Mouse (Mus musculus) skeletal muscle tissue, adult 2 months (tissue): ENCODE measurements at regions not wholly inside any gene's neighbourhood (a gene's known extent, or its start where the extent isn't known, plus 50 kb on each side); places are given as distances from the start of the nearest gene placed in this dataset.

ENCODE experiments used
- DNase-seq: peaks from one replicate; pipeline ENCODE4 v3.0.0-alpha.2; 2012; ENCODE audit warnings: low read depth, low spot score

DNA sequence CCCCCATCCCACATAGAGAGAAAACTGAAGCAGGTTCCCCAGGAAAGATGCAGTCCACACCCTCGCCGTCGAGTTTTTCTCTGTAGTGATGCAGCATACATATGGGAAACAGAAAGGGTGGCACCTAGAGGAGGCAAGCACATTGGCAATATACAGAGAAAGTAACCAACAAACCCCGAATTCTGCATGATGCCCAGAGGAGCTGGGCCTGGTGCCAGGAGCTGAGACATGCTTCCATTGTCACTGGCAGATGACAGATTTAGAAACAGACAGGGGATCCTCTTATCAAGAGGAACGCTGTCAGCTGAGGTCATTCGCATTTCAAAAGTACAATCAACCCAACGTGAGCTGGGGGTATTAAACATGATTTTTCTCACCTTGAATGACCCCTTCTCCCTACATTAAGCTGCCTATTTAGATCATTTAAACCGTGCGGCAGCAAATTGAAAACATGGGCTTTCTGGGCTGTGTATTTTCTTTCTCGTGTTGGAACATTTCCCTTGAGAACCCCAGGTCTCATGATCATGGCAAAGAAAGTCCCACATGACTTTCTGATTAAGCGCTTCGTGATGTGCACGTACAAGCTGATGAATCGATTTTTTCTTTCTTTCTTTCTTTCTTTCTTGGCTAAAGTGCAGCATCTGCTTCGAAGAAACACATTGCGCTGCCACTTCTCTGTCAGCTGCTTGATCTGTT is 118.4 kb upstream of the Rnaseh2b start:
- no peak for DNase-seq

DNA sequence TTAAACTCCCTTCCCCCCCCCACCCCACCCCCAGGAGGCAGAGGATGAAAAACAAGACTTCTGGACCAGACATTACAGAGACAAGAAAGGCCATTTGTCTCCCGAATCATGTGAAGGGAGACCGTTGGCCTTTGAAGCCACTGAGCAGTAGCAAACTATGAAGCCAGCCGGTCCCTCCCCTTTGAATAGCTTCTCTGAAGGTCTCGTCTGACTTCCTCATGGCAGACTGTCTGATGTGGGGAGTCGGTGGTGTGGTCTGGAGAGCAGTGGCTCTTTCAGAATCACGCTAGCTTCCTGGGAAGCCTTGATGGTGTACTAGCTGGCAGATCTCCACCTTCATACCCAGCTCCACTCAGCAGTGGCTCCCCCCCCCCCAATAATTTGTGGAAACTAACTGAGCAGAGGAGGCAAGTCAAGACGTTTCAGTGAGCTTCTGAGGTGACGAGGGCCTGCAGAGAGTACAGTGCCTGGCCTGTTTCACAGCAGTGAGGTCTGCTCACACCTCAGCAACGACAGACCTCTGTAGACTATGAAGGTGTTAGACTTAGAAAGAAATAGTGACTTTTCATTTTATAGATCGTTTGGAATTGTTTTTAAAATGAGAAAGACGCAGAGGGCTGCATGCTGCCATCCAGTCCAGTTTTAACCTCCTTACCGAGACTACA is 116.9 kb upstream of the Rnaseh2b start:
- no peak for DNase-seq

- peak; percentile 85 for DNase-seq
Measured at GRCm38 (mm10) chr14:62177509-62177908, 114.9 kb upstream of the Rnaseh2b start.

GRCm38 (mm10) chr14:62187360-62187759 is 105.0 kb upstream of the Rnaseh2b start:
- peak; percentile 31 for DNase-seq

DNA sequence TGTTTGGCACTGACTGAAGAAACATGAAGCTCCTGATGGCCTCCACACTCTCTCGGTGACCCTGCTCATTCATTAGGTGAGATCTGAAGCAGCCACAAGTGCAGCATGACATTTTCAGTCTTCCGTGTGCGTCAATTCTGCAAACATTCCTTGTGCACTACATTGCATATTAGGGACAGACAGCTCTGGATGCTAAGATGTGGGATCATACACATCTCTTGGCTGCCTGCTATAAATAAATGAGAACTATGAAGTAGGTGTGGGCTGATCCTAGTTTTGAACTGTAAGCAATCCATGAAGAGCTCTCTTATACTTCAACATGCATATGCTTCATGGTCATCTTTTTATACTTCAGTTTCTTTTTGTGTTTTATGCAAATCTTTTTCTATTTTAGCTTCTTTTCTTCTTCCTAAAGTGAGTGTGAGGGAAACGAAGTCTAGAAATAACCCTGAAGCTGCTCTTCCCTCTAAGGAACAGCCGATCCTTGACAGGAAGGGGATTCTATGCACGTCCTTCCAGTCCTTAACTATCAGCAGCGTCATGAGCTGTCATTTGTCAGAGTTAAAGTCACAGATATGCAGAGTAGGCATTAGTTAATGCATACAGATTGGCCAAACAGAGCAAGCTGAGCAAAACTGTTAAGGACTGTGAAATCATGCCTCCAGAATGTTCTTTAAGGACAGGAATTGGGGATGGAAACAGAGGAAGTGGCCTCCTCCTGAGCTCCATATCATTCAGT is 104.1 kb upstream of the Rnaseh2b start:
- DNase-seq, result peak; percentile 40

GRCm38 (mm10) chr14:62191624-62192023 is 100.8 kb upstream of the Rnaseh2b start:
- DNase-seq, result no peak

DNA sequence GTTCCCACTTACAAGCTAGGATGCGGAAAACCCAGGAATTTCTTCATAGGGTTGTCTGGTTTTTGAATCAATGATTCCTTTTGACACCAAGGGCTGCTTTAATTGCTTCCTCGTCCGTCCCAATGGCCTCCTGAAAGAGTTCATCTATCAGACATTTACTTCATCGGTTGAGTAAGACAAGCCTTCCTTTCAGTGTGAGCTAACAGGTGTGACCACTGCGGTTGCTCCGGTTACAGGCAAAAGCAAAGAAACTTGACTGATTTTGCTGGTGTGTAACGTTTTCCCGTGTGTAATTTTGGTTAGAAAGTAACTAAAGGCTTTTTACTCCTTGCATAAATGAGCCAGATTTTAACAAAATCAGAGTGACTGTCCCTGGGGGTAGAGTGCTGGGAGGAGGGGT is 99.6 kb upstream of the Rnaseh2b start:
- no peak for DNase-seq

GRCm38 (mm10) chr14:62193371-62193770 is 99.0 kb upstream of the Rnaseh2b start:
- no peak for DNase-seq

- DNase-seq, result no peak
Measured at GRCm38 (mm10) chr14:62196776-62197175, 95.6 kb upstream of the Rnaseh2b start.

DNA sequence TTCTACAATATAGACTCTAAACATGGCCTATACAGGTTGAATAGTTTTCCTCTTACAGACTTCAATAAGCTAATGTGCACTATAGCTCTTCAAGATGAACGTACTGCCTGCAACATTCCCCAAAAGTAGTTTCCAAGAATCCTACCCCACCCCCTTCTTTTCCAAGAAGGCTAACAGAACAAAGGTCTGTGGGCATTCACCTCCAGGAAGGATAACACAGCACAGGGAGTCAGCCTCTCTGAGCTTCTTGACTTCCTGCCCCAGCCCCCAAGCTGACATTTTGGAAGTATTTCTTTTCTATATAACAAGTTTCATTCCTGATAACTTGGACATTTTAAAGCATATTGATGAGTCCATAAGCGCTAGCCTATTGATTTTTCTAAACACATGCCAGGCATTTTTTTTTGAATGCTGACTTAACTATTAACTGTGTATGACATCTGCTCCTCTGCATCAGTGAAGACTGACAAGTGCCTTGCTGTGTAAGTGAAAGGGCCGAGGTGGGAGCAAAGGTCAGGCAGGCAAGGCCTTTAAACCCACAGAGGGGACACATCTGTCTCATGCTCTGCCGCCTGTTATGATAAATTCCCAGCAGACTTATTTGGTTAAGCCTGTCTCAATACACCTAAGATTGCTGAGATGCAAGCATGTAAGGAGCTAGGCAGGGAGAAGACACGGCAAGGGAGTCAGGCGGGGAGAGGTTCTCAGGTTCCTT is 93.8 kb upstream of the Rnaseh2b start:
- DNase-seq, result no peak

DNA sequence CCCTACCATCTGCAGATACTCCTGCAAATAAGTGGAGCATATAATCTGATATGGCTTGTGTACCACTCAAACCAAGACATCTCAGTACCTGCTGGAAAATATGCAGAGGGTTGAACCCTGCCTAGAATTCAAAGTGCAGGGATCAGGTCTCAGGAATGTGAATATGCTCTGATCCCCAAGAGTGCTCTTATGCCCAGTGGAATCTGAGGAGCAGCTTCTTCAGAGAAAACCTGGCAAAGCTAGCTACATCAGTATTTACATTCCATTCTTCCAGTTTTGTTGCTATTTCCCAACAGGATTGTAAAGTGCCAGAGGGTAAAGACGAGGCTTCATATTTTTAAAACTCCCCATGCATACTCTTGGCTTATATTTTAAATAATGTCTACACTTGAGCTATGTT is 77.3 kb upstream of the Rnaseh2b start:
- no peak for DNase-seq

DNA sequence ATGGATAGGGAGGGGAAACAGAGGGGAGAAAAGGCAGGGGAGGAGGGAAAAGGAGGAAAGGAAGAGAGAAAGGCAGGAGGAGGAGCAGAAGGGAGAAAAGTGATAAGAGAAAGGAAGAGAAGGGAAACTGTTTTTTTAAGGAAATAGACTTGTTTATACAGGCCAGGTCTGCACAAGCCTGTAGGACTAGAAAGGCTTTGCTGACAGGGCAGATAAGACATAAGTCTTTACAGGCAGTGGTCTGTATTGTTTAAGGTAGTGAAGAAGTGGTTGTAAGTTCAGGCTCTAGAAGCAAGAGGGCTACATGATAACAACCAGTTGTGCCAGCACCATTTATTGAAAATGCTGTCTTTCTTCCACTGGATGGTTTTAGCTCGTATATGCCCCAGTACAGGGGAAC is 75.4 kb upstream of the Rnaseh2b start:
- DNase-seq, result no peak

DNA sequence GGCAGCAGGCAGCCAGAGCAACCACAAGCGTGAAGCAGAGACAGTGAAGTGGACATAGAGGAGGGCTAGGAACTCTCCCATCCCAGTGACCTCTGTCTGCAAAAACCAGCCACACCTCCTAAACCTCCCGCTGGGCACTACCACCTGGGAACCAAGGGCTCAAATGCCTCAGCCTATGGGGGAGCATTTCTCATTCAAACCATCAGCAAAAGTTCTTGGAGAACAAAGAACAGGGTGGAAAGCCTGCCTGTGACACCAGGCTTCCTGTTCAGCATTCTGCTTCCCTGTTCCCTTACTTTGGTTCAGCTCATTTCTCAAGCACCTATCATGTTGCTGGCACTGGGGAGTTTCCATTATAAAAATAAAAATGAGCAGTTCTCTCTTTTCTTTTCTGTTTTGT is 74.4 kb upstream of the Rnaseh2b start:
- DNase-seq, result no peak

DNA sequence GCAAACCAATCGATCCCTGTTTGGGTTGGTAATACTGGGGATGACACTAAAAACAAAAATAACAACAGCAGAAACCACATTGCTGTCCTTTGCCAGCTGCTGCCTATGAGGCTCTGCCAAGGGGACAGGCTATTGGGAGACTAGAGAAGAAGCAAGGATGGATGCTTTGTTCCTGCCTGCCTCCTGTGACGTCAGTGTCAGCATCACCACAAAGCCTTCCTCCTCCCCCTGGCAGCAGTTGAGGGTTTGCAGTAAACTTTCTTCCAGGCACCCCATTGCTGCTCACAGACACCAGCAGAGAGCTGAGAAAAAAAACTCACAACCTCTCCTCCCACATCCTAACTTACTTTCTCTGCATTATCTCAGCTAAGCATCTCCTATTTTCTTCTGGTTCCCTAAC is 73.7 kb upstream of the Rnaseh2b start:
- no peak for DNase-seq

DNA sequence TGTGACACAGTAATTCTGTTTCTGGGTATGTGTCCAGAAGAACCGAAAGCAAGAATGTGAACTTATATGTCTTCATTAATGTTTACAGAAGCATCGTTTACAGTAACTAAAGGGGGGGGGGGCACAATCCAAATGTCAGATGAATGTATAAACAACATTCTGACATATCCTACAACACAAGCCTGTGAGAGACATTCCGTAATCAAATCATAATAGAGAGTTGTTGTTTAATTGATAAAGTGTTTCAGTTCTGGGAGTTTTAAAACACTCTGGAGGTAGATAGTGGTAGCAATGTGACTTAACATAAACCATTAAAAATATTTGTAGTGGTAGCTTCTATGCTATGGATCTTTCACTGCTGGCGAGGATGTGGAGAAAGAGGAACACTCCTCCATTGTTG is 71.6 kb upstream of the Rnaseh2b start:
- DNase-seq, result no peak
